Mouse (Mus musculus): ENCODE measurements at regions not wholly inside any gene's neighbourhood (a gene's known extent, or its start where the extent isn't known, plus 50 kb on each side); places are given as distances from the start of the nearest gene placed in this dataset.

DNA sequence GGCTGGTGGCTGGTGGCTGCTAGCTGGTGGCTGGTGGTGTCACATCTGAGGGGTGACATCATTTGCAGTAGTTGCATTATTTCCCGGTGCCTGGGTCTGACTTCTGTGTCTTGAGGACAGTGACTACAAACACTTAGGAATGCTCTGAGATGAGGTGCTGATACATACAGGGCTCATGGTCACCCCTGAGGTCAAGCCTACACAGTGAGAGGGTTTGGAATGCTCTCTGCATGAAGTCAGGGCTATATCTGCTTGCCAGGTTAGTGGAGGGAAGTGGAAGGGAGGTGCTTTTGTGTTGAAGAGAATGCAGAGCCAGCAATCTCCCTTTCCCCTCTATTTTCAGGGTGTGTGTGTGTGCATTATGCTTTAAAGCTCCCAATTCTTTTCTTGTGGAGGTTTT, 74.1 kb upstream of the Slc38a2 start:
- Histone ChIP-seq H3K27ac (ENCODE audit: insufficient read depth, low read depth, low read length, poor library complexity, severe bottlenecking) (no peak overlapping the region), H3K9ac (ENCODE audit: insufficient read depth, low read depth, low read length, poor library complexity, severe bottlenecking) (no peak overlapping the region), H3K4me3 (ENCODE audit: insufficient read depth in 1 of 2, low read depth in 1 of 2, low read length in 2 of 2, poor library complexity in 1 of 2, severe bottlenecking in 1 of 2) (no peak overlapping the region), H3K4me1 (ENCODE audit: control insufficient read depth in 2 of 2, insufficient read depth in 2 of 2, low read length in 2 of 2, poor library complexity in 1 of 2) (peaks cover 2% of the 10 kb centered on the region in 2 experiments; a peak in 3 of 4 replicates), H3K9me3 (ENCODE audit: control insufficient read depth, insufficient read depth, low read depth, low read length) (0 out of 2 replicates have a peak, but pooled peaks cover 1% of the 10 kb centered on the region), H3K36me3 (ENCODE audit: control insufficient read depth, insufficient read depth, low read length, poor library complexity, severe bottlenecking) (no peaks in the 10 kb centered on the region)
- no peak for DNase-seq (ENCODE audit: low read depth, low spot score)
- in situ Hi-C loops (cut with MboI; ENCODE audit: low sequenced_read_pairs in 2 of 2, unreplicated experiment in 2 of 2), result no loop called here
- TF ChIP-seq HCFC1 (IDR thresholded peaks at IDR 0.05; ENCODE audit: borderline replicate concordance, insufficient read depth, low read length) (no peak), CHD2 (IDR thresholded peaks at IDR 0.05; ENCODE audit: low read depth, low read length) (no peak), MAFK (IDR thresholded peaks at IDR 0.05; ENCODE audit: insufficient read depth, low read depth, low read length) (no peak), ZC3H11A (IDR thresholded peaks at IDR 0.05; ENCODE audit: borderline replicate concordance, low read depth, low read length) (no peak), ZNF384 (IDR thresholded peaks at IDR 0.05; ENCODE audit: low read depth, low read length) (no peak)

GRCm38 (mm10) chr15:96772701-96773100, 73.2 kb upstream of the Slc38a2 start:
- TF ChIP-seq CHD2 (IDR thresholded peaks at IDR 0.05; ENCODE audit: low read depth, low read length) (no peak), HCFC1 (IDR thresholded peaks at IDR 0.05; ENCODE audit: borderline replicate concordance, insufficient read depth, low read length) (no peak), MAFK (IDR thresholded peaks at IDR 0.05; ENCODE audit: insufficient read depth, low read depth, low read length) (no peak), ZC3H11A (IDR thresholded peaks at IDR 0.05; ENCODE audit: borderline replicate concordance, low read depth, low read length) (no peak), ZNF384 (IDR thresholded peaks at IDR 0.05; ENCODE audit: low read depth, low read length) (no peak)
- no peak for DNase-seq (ENCODE audit: low read depth, low spot score)
- H3K4me3 ChIP-seq (ENCODE audit: insufficient read depth in 1 of 2, low read depth in 1 of 2, low read length in 2 of 2, poor library complexity in 1 of 2, severe bottlenecking in 1 of 2), result no peak overlapping the region
- H3K27ac ChIP-seq (ENCODE audit: insufficient read depth, low read depth, low read length, poor library complexity, severe bottlenecking), result no peak overlapping the region
- H3K9ac ChIP-seq (ENCODE audit: insufficient read depth, low read depth, low read length, poor library complexity, severe bottlenecking), result no peak overlapping the region
- H3K4me1 ChIP-seq (ENCODE audit: control insufficient read depth in 2 of 2, insufficient read depth in 2 of 2, low read length in 2 of 2, poor library complexity in 1 of 2), result peaks cover 3 to 5% of the 10 kb centered on the region in 2 experiments; a peak in 3 of 4 replicates
- H3K9me3 ChIP-seq (ENCODE audit: control insufficient read depth, insufficient read depth, low read depth, low read length), result 0 out of 2 replicates have a peak, but pooled peaks cover 1% of the 10 kb centered on the region
- H3K36me3 ChIP-seq (ENCODE audit: control insufficient read depth, insufficient read depth, low read length, poor library complexity, severe bottlenecking), result no peaks in the 10 kb centered on the region
- in situ Hi-C loops (cut with MboI; ENCODE audit: low sequenced_read_pairs in 2 of 2, unreplicated experiment in 2 of 2), result no loop called here

GRCm38 (mm10) chr15:96770786-96771185, 71.3 kb upstream of the Slc38a2 start:
- in situ Hi-C loops (cut with MboI; ENCODE audit: low sequenced_read_pairs in 2 of 2, unreplicated experiment in 2 of 2), result no loop called here
- DNase-seq (ENCODE audit: low read depth, low spot score), result no peak
- Histone ChIP-seq H3K4me3 (ENCODE audit: insufficient read depth in 1 of 2, low read depth in 1 of 2, low read length in 2 of 2, poor library complexity in 1 of 2, severe bottlenecking in 1 of 2) (no peak overlapping the region), H3K9ac (ENCODE audit: insufficient read depth, low read depth, low read length, poor library complexity, severe bottlenecking) (no peak overlapping the region), H3K27ac (ENCODE audit: insufficient read depth, low read depth, low read length, poor library complexity, severe bottlenecking) (no peak overlapping the region), H3K36me3 (ENCODE audit: control insufficient read depth, insufficient read depth, low read length, poor library complexity, severe bottlenecking) (no peaks in the 10 kb centered on the region), H3K4me1 (ENCODE audit: control insufficient read depth in 2 of 2, insufficient read depth in 2 of 2, low read length in 2 of 2, poor library complexity in 1 of 2) (peaks cover 3 to 5% of the 10 kb centered on the region in 2 experiments; a peak in 3 of 4 replicates), H3K9me3 (ENCODE audit: control insufficient read depth, insufficient read depth, low read depth, low read length) (0 out of 2 replicates have a peak, but pooled peaks cover 1% of the 10 kb centered on the region)
- no peak for TF ChIP-seq HCFC1 (IDR thresholded peaks at IDR 0.05; ENCODE audit: borderline replicate concordance, insufficient read depth, low read length)
- no peak for TF ChIP-seq ZNF384 (IDR thresholded peaks at IDR 0.05; ENCODE audit: low read depth, low read length)
- TF ChIP-seq ZC3H11A (IDR thresholded peaks at IDR 0.05; ENCODE audit: borderline replicate concordance, low read depth, low read length), result no peak
- no peak for TF ChIP-seq MAFK (IDR thresholded peaks at IDR 0.05; ENCODE audit: insufficient read depth, low read depth, low read length)
- no peak for TF ChIP-seq CHD2 (IDR thresholded peaks at IDR 0.05; ENCODE audit: low read depth, low read length)

DNA sequence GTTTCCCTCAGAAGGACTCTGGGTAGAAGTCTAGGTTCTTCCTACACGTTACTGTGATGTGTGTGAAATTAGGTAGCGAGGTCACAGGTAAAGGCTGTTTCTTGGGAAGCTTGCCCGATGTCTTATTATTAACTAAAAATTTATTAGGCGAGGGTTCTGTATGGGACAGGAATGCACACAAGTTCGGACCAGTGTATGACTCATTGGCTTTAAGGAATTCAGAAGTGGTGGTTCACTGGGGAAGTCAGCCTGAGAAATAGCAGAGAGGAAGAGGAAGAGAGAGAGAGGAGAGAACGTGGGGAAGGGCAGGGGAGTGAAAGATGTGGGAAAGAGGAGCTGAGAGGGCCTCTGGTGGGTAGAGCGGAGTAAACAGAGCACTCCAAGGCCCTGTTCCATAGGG, 70.8 kb upstream of the Slc38a2 start:
- Histone ChIP-seq H3K27ac (ENCODE audit: insufficient read depth, low read depth, low read length, poor library complexity, severe bottlenecking) (no peak overlapping the region), H3K4me3 (ENCODE audit: insufficient read depth in 1 of 2, low read depth in 1 of 2, low read length in 2 of 2, poor library complexity in 1 of 2, severe bottlenecking in 1 of 2) (no peak overlapping the region), H3K36me3 (ENCODE audit: control insufficient read depth, insufficient read depth, low read length, poor library complexity, severe bottlenecking) (no peaks in the 10 kb centered on the region), H3K9me3 (ENCODE audit: control insufficient read depth, insufficient read depth, low read depth, low read length) (0 out of 2 replicates have a peak, but pooled peaks cover 1% of the 10 kb centered on the region), H3K9ac (ENCODE audit: insufficient read depth, low read depth, low read length, poor library complexity, severe bottlenecking) (no peak overlapping the region), H3K4me1 (ENCODE audit: control insufficient read depth in 2 of 2, insufficient read depth in 2 of 2, low read length in 2 of 2, poor library complexity in 1 of 2) (peaks cover 3 to 5% of the 10 kb centered on the region in 2 experiments; a peak in 3 of 4 replicates)
- in situ Hi-C loops (cut with MboI; ENCODE audit: low sequenced_read_pairs in 2 of 2, unreplicated experiment in 2 of 2), result no loop called here
- no peak for DNase-seq (ENCODE audit: low read depth, low spot score)
- TF ChIP-seq CHD2 (IDR thresholded peaks at IDR 0.05; ENCODE audit: low read depth, low read length) (no peak), MAFK (IDR thresholded peaks at IDR 0.05; ENCODE audit: insufficient read depth, low read depth, low read length) (no peak), HCFC1 (IDR thresholded peaks at IDR 0.05; ENCODE audit: borderline replicate concordance, insufficient read depth, low read length) (no peak), ZNF384 (IDR thresholded peaks at IDR 0.05; ENCODE audit: low read depth, low read length) (no peak), ZC3H11A (IDR thresholded peaks at IDR 0.05; ENCODE audit: borderline replicate concordance, low read depth, low read length) (no peak)
